8 mouse cellular contexts compared by ENCODE assay signal in genomic region chr6:39256304-39257103, GRCm38 (mm10). TPM values are rescaled to one million over a fixed set of nuclear protein-coding genes. Genes with fewer than 3 reads are reported as not detected.
A peak's percentile ranks its signal among the peaks of the same experiment; 100 is the strongest.
DNase-seq lines count a peak whose midpoint lies in the region; ATAC-seq lines count a peak whose summit lies in the region.

No protein-coding gene starts in this region.

- peak overlapping the region; percentile 48 for H3K4me3 ChIP-seq in hindbrain, embryonic 13.5 days

- ATAC-seq in hindbrain, embryonic 13.5 days (ENCODE audit: low FRiP score) = peak; percentile 92

- WGBS in hindbrain, embryonic 13.5 days = 3% methylated on average over 48 of the region's 48 CpGs

- no peaks in the 10 kb centered on the region for H3K9me3 ChIP-seq in hindbrain, embryonic 13.5 days

- peak; percentile 64 for DNase-seq in R1 (ENCODE audit: low read depth, low spot score)
- peak; percentile 74 to 80 for DNase-seq in cerebellum, postnatal 10 days
- peak; percentile 39 to 45 for DNase-seq in frontal cortex, postnatal 36 days (ENCODE audit: low spot score in 2 of 2)
- DNase-seq in layer of hippocampus, postnatal 36 days = peak; percentile 45 to 53
- peak; percentile 60 for DNase-seq in lung, postnatal 14 days
- peak; percentile 8 to 46 for DNase-seq in right cerebral cortex, adult 2 months (ENCODE audit: low spot score in 2 of 2)
- peak; percentile 52 for DNase-seq in yolk sac, embryonic 10.5 days (ENCODE audit: low spot score)

- H3K9ac ChIP-seq in hindbrain, embryonic 13.5 days = peak overlapping the region; percentile 70

- H3K27me3 ChIP-seq in hindbrain, embryonic 13.5 days = peaks cover 16% of the 10 kb centered on the region

- peak overlapping the region; percentile 82 for H3K27ac ChIP-seq in hindbrain, embryonic 13.5 days

- H3K36me3 ChIP-seq in hindbrain, embryonic 13.5 days = no peaks in the 10 kb centered on the region

- H3K4me2 ChIP-seq in hindbrain, embryonic 13.5 days = peak overlapping the region; percentile 71

- peaks cover 17% of the 10 kb centered on the region for H3K4me1 ChIP-seq in hindbrain, embryonic 13.5 days (replicated peaks)

RNA-seq across cellular contexts. Expression of gene Kdm7a, which starts 49.9 kb away (rescaled TPM):
- polyA plus RNA-seq in hindbrain, embryonic 13.5 days (2015; fragmentation: Nextera tagmentation; extraction: Ambion mirVana) = 9.2 and 9.3 TPM in 2 replicates
- total RNA-seq in layer of hippocampus, postnatal 36 days (2021) = 10 to 100 TPM; 57.2 to 64.2 TPM

Comparison
In these comparisons a context has a peak if more than half of its experiments do, and no peak if none do; other contexts are left out.
1. Peak in every context shown above with its lines: DNase-seq, ATAC-seq, H3K4me3 ChIP-seq and H3K27ac ChIP-seq.
2. DNase-seq: peak in every context shown above with its lines; median percentile 77 in cerebellum, postnatal 10 days; 64 in R1; 60 in lung, postnatal 14 days; 52 in yolk sac, embryonic 10.5 days; 49 in layer of hippocampus, postnatal 36 days; 42 in frontal cortex, postnatal 36 days; 27 in right cerebral cortex, adult 2 months.